Mouse (Mus musculus) c-Kit-positive CD71-positive TER-119-positive erythroid progenitor cells, embryonic 14.5 days (primary cell): ENCODE measurements around the gene Cxcl5.

Source experiments
- DNase-seq: peaks from one replicate; pipeline ENCODE4 v3.0.0-alpha.2; 2013; ENCODE audit warnings: low spot score

Gene Cxcl5

DNA sequence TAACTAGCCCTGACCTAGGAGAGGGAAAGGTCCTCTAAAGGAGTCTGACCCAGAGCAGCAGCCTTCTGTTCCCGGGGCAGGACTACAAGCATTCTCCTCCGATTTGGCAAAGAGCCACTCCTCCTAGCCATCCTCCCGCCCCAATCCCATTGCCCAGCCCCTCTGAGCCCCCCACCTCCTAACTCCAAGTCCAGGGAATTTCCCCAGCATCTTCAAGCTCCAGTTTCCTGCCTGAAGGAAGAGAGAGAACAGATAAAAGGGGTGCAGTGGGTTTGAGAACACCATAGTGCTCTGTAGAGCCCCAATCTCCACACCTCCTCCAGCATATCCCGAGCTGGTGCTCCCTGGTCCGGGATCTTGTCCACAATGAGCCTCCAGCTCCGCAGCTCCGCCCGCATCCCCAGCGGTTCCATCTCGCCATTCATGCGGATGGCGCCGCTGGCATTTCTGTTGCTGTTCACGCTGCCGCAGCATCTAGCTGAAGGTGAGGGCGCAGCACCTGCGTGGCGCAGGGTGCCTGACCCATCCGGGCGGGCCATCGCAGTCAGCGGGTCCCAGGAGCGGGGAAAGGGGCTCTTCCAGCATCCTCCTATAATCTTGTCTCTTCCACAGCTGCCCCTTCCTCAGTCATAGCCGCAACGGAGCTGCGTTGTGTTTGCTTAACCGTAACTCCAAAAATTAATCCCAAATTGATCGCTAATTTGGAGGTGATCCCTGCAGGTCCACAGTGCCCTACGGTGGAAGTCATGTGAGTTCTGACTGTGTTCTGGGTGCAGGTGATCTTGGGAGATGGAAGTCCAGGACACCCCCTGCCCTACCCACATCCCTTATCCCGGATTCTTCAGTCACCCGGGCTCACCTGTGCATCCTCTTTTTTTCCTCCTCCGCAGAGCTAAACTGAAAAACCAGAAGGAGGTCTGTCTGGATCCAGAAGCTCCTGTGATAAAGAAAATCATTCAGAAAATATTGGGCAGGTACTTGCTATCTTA lies at the start of gene Cxcl5:
Gene Cxcl5 (plus strand): TSS at position 284 of the 989 bp plus-strand sequence.
- DNase-seq: no peak

GRCm38 (mm10) chr5:90711409-90711808 lies 47.8 kb upstream of the Cxcl5 start:
- DNase-seq: no peak

DNA sequence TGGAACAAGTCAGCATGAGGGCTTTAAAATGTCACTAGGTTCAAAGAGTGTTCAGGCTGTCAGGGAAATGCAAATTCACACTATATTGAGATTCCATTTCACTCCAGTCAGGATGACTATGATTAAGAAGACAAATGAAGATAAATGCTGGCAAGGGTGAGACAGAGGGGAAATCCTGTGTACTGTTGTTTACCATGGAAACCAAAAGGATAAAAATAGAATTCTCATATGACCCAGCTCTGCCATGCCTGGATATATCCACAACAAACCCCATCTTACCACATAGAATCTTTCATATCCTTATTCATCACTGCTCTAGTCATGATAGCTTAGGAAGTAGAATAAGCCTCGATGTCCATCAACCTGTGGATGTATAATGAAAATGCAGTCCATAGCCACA lies 41.2 kb upstream of the Cxcl5 start:
- no peak for DNase-seq

- no peak for DNase-seq
Measured at GRCm38 (mm10) chr5:90722656-90723055, 36.5 kb upstream of the Cxcl5 start.

GRCm38 (mm10) chr5:90728254-90728653 lies 30.9 kb upstream of the Cxcl5 start:
- DNase-seq: no peak

DNA sequence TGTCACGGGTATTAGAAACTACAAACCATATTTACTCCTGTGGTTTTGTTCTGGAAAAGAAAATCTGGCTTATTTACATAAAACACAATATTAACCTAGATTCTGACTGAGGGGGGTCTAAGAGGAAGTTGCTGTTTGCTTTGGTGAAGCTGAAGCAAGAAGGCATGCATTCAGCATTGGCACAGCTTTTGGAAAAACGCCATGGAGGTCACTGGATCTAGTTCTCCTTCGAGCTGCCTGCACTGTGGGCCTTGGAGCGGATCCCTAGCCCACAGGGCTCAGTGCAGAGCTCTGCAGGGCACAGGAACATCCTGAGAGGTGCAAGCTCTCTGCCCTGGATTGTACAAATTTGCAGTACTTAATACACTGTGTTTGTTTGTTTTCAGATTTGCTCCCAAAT lies 27.7 kb upstream of the Cxcl5 start:
- DNase-seq: no peak

GRCm38 (mm10) chr5:90742029-90742428 lies 17.1 kb upstream of the Cxcl5 start:
- DNase-seq: peak; percentile 9

DNA sequence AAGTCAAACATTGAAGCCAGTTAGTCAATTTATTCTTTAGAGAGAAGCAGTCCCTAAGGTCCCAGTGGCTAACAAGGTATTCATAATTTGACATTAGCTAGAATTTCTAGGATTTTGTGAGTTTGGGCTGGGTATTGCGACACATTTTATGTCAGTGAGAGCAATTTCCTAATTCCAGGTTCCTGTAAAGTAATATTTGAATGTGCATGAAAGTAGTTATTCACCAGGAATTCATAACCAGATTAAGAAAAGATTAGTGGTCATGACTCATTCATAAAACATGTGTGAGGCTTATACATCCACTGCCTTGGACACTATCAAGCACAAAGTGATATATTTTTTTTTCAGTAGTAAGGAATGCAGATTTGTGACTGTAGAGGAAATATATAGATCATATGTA lies 5.2 kb upstream of the Cxcl5 start:
- DNase-seq: no peak

GRCm38 (mm10) chr5:90758020-90758605 lies 1.0 kb upstream of the Cxcl5 start:
- no peak for DNase-seq

DNA sequence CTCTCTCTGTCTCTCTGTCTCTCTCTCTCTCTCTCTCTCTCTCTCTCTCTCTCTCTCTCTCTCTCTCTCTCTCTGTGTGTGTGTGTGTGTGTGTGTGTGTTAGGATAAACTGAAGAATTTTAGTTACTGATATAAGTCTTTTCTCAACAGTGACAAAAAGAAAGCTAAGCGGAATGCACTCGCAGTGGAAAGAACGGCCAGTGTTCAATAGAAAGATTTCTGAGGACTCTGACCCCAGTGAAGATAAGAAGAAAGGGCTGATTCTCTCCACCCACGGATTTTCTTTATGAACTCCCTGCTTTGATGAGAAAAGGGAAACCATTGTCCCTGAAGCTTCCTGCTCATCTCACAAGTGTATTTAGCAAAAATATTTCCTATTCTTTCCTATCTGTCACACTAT lies 1.1 kb downstream of the Cxcl5 start:
- DNase-seq: no peak

GRCm38 (mm10) chr5:90760844-90761243 lies 1.7 kb downstream of the Cxcl5 start:
- DNase-seq: no peak

DNA sequence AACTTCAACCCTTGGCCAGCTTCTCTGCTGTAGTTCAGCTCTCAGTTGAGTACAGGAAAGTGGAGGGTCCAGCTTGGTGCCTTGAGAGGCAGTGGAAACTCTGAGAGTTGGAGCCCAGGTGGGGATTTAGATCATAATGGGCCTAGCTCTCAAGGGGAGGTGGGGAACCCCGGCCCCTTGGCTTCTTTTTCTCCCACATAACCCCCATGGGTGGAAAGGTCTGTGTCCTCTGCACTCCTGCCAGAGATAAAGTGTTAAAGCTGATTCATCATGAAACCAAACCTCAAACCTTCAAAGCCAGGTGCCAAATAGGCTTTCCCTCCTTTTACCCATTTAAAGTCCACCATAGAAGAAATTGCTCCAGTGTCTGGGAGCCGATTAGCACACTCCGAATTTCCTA lies 2.7 kb downstream of the Cxcl5 start:
- no peak for DNase-seq

GRCm38 (mm10) chr5:90763912-90764665 lies 4.9 kb downstream of the Cxcl5 start:
- DNase-seq: no peak

GRCm38 (mm10) chr5:90765821-90766606 lies 6.9 kb downstream of the Cxcl5 start:
- no peak for DNase-seq

DNA sequence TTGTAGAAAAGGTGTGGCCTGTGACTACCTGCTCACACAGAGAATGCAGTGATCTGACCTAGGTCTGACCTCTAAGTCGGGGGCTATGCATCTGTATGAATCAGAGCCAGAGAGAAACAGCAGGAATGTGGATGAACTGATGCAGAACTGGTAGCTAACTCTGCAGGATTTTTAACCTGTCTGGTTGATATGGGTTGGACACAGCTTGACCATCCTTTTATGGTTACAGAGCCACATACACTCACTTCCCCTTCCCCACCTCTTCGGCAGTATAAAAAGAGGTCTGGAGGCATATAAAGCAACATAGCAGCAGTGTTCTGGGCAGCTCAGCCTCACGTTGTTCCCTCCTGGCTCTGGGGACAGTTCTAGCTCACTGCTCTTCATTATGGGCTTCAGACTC lies 9.1 kb downstream of the Cxcl5 start, which contains the start of gene Ppbp:
Gene Ppbp (plus strand): TSS at position 301 of the 400 bp plus-strand sequence.
- no peak for DNase-seq

- DNase-seq: no peak
Measured at GRCm38 (mm10) chr5:90771369-90771768, 12.2 kb downstream of the Cxcl5 start.

- DNase-seq: no peak
Measured at GRCm38 (mm10) chr5:90771880-90772653, 12.9 kb downstream of the Cxcl5 start, which contains the start of gene Pf4. Gene Pf4, plus strand, starts transcription at chr5:90772435.

- no peak for DNase-seq
Measured at GRCm38 (mm10) chr5:90775562-90775961, 16.4 kb downstream of the Cxcl5 start.

DNA sequence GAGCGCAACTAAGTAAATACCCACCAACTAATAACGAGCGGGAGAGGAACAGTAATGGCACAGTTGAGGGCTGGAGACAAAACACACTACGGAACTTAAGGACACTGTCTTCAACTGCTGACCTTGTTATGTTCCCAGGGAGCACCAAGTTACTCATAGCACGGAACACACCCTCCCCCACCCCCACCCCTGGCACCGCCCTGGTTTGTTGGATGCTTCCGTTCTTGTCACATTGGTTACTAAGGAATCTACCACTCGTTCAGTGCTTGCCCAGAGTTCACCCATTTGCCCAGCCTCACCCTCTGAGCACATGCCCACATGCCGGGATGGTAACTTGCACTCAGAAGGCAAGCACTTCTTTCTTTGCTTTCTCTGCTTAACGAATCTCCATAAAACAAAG lies 18.5 kb downstream of the Cxcl5 start:
- no peak for DNase-seq

GRCm38 (mm10) chr5:90778856-90779255 lies 19.7 kb downstream of the Cxcl5 start:
- no peak for DNase-seq

DNA sequence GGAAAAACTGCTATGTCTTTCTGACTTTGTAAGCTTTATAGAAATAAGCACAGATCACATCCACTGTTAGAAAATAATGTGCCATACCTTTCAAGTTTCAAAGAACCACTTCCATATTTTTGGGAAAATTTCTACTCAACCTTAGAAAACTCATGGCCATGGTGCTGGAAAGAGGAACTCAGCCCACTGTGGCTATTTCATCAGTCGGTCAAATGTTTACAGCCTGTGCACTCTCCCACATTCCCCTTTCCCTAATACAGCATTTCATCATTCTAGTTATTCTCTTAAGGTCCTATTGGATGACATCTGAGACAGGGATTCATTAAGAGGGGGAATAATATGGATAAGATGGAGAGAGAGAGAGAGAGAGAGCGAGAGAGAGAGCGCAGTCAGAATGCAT lies 24.5 kb downstream of the Cxcl5 start:
- no peak for DNase-seq
